Mouse (Mus musculus) layer of hippocampus, adult 6 months (tissue): Measurements from ENCODE around the gene Abcg2. TPM values are rescaled to one million over a fixed set of nuclear protein-coding genes. Genes with fewer than 3 reads are reported as not detected.

ENCODE experiments used
- long read RNA-seq, 2 experiments: library from polyadenylated mRNA; unstranded; transcript quantifications; one replicate each; pipeline ENCODE4 v2.0.0; 2019 to 2020
- polyA plus RNA-seq: library from polyadenylated mRNA; unstranded; fragments of <200 nt; fragmentation: Nextera tagmentation; gene quantifications from 2 replicates; pipeline ENCODE4 v1.2.3, GENCODE M21; 2021

Abcg2 gene
- polyA plus RNA-seq = 16.2 and 17.5 TPM in 2 replicates
- long read RNA-seq, experiment 1, full-length matches to known transcripts = 36 of 50 reads
- long read RNA-seq, experiment 1, partial matches to known transcripts = 7 of 50 reads
- long read RNA-seq, experiment 1, other reads (novel, unspliced or antisense) = 7 of 50 reads
- long read RNA-seq, experiment 2, full-length matches to known transcripts = 88 of 111 reads
- long read RNA-seq, experiment 2, partial matches to known transcripts = 6 of 111 reads
- long read RNA-seq, experiment 2, other reads (novel, unspliced or antisense) = 17 of 111 reads

GRCm38 (mm10) chr6:58584223-58584622 is at the start of gene Abcg2:
Gene Abcg2 (plus strand): TSS chr6:58584523.

Other genes starting within 250 kb of the Abcg2 start
- gene Vmn1r30, start 141.1 kb upstream of the Abcg2 start, polyA plus RNA-seq = not detected in 2 replicates
- gene Vmn1r31, start 109.2 kb upstream of the Abcg2 start, polyA plus RNA-seq = not detected in 2 replicates
- 19.4 and 22.1 TPM in 2 replicates for gene Herc3, start 246.9 kb downstream of the Abcg2 start, polyA plus RNA-seq